Mouse (Mus musculus) lung, embryonic 15.5 days (tissue): ENCODE data around the gene Gm11111. TPM values are rescaled to one million over a fixed set of nuclear protein-coding genes. Genes with fewer than 3 reads are reported as not detected.
"Not testable (repeated sequence)": the region's sequence is repeated elsewhere in the genome, so short reads cannot be mapped to it uniquely, and the experiment has no call there.

Experiments used
- ATAC-seq: fragments of 200-750 bp; cut with Nextera tagmentation; 2 replicates; pipeline ENCODE4 v1.8.0; 2017; ENCODE audit warnings: moderate number of reproducible peaks, borderline replicate concordance; ENCODE audit not compliant: low FRiP score, low TSS enrichment; ENCODE audit errors: extremely low read depth
- H3K27ac ChIP-seq: fragments of 300-500 bp; sonication (generic); 2 replicates; pipeline ENCODE4 v1.5.1; 2015; ENCODE audit warnings: moderate library complexity, mild to moderate bottlenecking, inconsistent platforms
- H3K27me3 ChIP-seq: fragments of 300-500 bp; sonication (generic); 2 replicates; pipeline ENCODE4 v1.6.1; 2015; ENCODE audit warnings: inconsistent platforms
- H3K36me3 ChIP-seq: fragments of 300-500 bp; sonication (generic); 2 replicates; pipeline ENCODE4 v1.6.1; 2015; ENCODE audit warnings: inconsistent platforms
- H3K4me1 ChIP-seq: fragments of 300-500 bp; sonication (generic); 2 replicates; pipeline ENCODE4 v1.6.1; 2015; ENCODE audit warnings: inconsistent platforms
- H3K4me2 ChIP-seq: fragments of 300-500 bp; sonication (generic); 2 replicates; pipeline ENCODE4 v1.6.1; 2015; ENCODE audit warnings: inconsistent platforms, mild to moderate bottlenecking, moderate library complexity
- H3K4me3 ChIP-seq: fragments of 300-500 bp; sonication (generic); 2 replicates; pipeline ENCODE4 v1.5.1; 2015; ENCODE audit warnings: mild to moderate bottlenecking, inconsistent platforms
- H3K9ac ChIP-seq: fragments of 300-500 bp; sonication (generic); 2 replicates; pipeline ENCODE4 v1.6.1; 2015; ENCODE audit warnings: inconsistent platforms
- H3K9me3 ChIP-seq: fragments of 300-500 bp; sonication (generic); 2 replicates; pipeline ENCODE4 v1.6.1; 2016; ENCODE audit warnings: inconsistent platforms
- whole genome bisulfite sequencing: fragments of 180-500 bp; shearing (Covaris S2); methylation state at CpG from one replicate; pipeline ENCODE4 v1.1.7; 2015; 5-methylcytosine and 5-hydroxymethylcytosine counted together
- polyA plus RNA-seq: library from polyadenylated mRNA; unstranded; fragments of >200 nt; fragmentation: Nextera tagmentation; extraction: Ambion mirVana; gene quantifications from 2 replicates; pipeline ENCODE4 v1.2.1, GENCODE M21; 2015

Gm11111 gene
- polyA plus RNA-seq, 1 experiment from 2014 or later, result not detected

DNA sequence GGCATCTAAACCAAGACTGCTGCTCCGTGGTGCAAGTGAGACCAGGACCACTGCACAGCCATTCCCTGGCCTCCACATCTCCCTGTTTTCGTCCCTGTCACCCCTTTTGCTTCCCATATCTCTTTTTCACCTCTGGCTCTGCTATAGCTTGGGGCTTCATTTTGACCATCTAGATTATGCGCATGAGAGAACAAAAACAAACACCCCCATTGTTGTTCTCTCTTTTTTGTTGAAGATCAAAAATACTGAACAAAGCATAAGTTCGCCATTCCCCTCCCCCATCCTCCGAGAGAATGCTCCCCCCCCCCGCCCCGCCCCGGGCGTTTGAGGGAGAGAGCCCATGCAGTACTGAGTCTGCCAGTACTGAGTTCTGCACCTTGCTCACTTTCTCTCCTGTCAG, 11.3 kb downstream of the Gm11111 start:
- no peak for ATAC-seq
- Histone ChIP-seq H3K4me1 (peaks cover 29% of the 10 kb centered on the region), H3K27ac (no peak overlapping the region), H3K27me3 (no peaks in the 10 kb centered on the region), H3K4me3 (no peak overlapping the region), H3K4me2 (no peak overlapping the region), H3K9me3 (no peaks in the 10 kb centered on the region), H3K9ac (no peak overlapping the region), H3K36me3 (no peaks in the 10 kb centered on the region)
- WGBS, result 69% methylated on average over 9 of the region's 9 CpGs

- peaks cover 40% of the 10 kb centered on the region for H3K4me1 ChIP-seq
- no peak overlapping the region for H3K9ac ChIP-seq
- 26% methylated on average over 6 of the region's 6 CpGs for WGBS
- no peak overlapping the region for H3K4me2 ChIP-seq
- H3K27me3 ChIP-seq, result no peaks in the 10 kb centered on the region
- H3K27ac ChIP-seq, result peak overlapping the region; percentile 53
- 0 out of 2 replicates have a peak, but pooled peaks have one; percentile 36 for ATAC-seq
- H3K4me3 ChIP-seq, result no peak overlapping the region
- H3K9me3 ChIP-seq, result no peaks in the 10 kb centered on the region
- H3K36me3 ChIP-seq, result no peaks in the 10 kb centered on the region
These were observed 14.1 kb downstream of the Gm11111 start for GRCm38 (mm10) chr5:98566461-98567193.

- Histone ChIP-seq H3K4me2 (no peak overlapping the region), H3K9ac (no peak overlapping the region), H3K4me3 (no peak overlapping the region), H3K27me3 (no peaks in the 10 kb centered on the region), H3K9me3 (no peaks in the 10 kb centered on the region), H3K36me3 (no peaks in the 10 kb centered on the region), H3K4me1 (peaks cover 39% of the 10 kb centered on the region), H3K27ac (peak overlapping the region; percentile 71)
- 62% methylated on average over 4 of the region's 4 CpGs for WGBS
- no peak; the same call in 1 of the 2 replicates for ATAC-seq
These were observed 16.0 kb downstream of the Gm11111 start for GRCm38 (mm10) chr5:98568481-98568880.

DNA sequence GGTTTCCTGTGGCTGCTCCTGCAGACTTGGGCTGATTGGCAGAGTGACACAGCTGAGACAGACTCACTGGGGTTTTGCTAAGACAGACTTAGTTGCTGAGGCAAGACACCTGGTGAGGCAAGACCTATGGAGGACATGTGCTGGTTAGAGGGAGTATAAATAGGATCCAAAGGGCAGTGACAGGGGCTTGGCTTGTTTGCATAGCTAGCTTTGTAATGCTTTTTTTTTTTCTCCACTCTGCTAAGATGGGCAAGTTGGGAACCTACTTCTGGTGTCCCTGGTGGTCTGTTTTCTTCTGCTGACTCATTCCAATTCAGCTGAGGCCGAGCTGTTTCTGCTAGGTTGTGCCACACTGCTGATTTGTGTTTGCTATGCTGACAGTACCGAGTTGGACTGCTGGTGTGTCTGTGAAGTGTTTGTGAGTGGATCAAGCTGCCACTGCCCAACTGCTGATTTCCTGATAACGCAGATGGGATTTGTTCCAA, 16.6 kb downstream of the Gm11111 start:
- Histone ChIP-seq H3K9ac (no peak overlapping the region), H3K27ac (peak overlapping the region; percentile 71), H3K9me3 (no peaks in the 10 kb centered on the region), H3K36me3 (no peaks in the 10 kb centered on the region), H3K4me3 (no peak overlapping the region), H3K4me2 (no peak overlapping the region), H3K27me3 (no peaks in the 10 kb centered on the region), H3K4me1 (peaks cover 36% of the 10 kb centered on the region)
- 11% methylated on average over 3 of the region's 3 CpGs for WGBS
- peak; percentile 87 for ATAC-seq

- H3K4me2 ChIP-seq, result no peak overlapping the region
- H3K9me3 ChIP-seq, result no peaks in the 10 kb centered on the region
- WGBS, result 62% methylated on average over 4 of the region's 4 CpGs
- no peak overlapping the region for H3K9ac ChIP-seq
- peaks cover 48% of the 10 kb centered on the region for H3K4me1 ChIP-seq
- no peak overlapping the region for H3K4me3 ChIP-seq
- no peaks in the 10 kb centered on the region for H3K36me3 ChIP-seq
- H3K27me3 ChIP-seq, result no peaks in the 10 kb centered on the region
- no peak for ATAC-seq
- H3K27ac ChIP-seq, result no peak overlapping the region
These were observed 19.9 kb downstream of the Gm11111 start for GRCm38 (mm10) chr5:98572392-98572791.

DNA sequence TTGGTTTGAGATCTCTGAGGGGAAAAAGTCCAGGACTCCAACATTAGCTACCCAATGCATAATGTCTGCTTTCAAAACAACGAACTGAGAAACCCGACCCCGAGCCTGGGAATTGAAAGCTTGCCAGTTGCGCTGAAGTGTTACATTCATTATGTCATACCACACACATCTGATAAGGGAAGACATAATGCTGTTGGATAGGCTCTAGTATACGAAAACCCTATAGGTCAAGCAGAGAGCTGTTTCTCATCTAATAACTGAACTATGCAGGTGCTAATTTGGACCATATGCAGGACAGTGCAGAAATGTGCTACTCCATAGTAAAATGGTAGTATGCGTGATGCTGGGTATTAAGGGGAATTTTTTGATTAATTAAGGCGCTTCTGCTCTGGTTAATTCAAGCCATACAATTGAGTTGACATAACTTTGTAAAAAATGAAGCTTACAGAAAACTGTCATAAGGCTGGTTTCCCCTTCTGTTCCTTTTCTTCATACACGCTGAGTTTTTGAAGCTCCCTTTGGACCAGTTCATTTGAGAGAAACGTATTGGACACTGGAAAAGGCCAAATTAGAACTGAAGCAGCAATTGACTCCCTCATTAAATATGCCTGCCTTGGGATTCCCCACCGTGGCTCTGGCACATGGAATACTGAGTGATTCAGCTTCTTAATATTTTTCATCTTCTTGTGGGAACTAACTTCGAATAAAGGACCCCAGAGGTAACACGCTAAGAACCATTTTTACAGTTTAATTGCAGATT, 22.4 kb downstream of the Gm11111 start:
- peaks cover 34% of the 10 kb centered on the region for H3K4me1 ChIP-seq
- H3K4me3 ChIP-seq, result no peak overlapping the region
- WGBS, result 41% methylated on average over 12 of the region's 12 CpGs
- H3K9ac ChIP-seq, result no peak overlapping the region
- ATAC-seq, result peak; percentile 79
- no peaks in the 10 kb centered on the region for H3K36me3 ChIP-seq
- no peak overlapping the region for H3K4me2 ChIP-seq
- peak overlapping the region; percentile 79 for H3K27ac ChIP-seq
- no peaks in the 10 kb centered on the region for H3K9me3 ChIP-seq
- H3K27me3 ChIP-seq, result no peaks in the 10 kb centered on the region

DNA sequence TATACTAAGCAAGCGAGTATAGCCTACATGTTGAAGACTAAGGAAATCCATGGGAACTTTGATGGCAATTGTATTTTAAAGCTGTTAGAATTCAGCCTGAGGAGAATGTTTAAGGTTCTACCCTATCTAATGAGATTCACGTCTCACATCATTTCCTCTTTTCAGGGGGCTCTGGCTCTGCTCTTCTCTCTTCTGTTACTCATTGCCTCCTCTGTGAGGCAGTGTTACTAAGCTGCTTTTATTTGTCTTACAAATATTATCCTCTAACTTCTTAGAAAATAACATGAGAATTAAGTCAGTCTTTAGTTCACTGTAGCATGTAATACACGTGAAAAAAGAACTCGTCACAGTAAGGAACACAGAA, 23.0 kb downstream of the Gm11111 start:
- Histone ChIP-seq H3K9me3 (no peaks in the 10 kb centered on the region), H3K9ac (no peak overlapping the region), H3K36me3 (no peaks in the 10 kb centered on the region), H3K4me3 (no peak overlapping the region), H3K4me1 (peaks cover 33% of the 10 kb centered on the region), H3K4me2 (no peak overlapping the region), H3K27me3 (no peaks in the 10 kb centered on the region), H3K27ac (peak overlapping the region; percentile 79)
- 50% methylated on average over 4 of the region's 4 CpGs for WGBS
- no peak for ATAC-seq

GRCm38 (mm10) chr5:98576538-98576937, 24.0 kb downstream of the Gm11111 start:
- H3K9me3 ChIP-seq, H3K9ac ChIP-seq, H3K27me3 ChIP-seq, H3K4me2 ChIP-seq, H3K36me3 ChIP-seq, H3K4me3 ChIP-seq: not testable (repeated sequence)
- 33% methylated on average over 6 of the region's 6 CpGs for WGBS
- Histone ChIP-seq H3K27ac (peak overlapping the region; percentile 79), H3K4me1 (peaks cover 34% of the 10 kb centered on the region)
- ATAC-seq, result peak; percentile 47; the same call in 1 of the 2 replicates

DNA sequence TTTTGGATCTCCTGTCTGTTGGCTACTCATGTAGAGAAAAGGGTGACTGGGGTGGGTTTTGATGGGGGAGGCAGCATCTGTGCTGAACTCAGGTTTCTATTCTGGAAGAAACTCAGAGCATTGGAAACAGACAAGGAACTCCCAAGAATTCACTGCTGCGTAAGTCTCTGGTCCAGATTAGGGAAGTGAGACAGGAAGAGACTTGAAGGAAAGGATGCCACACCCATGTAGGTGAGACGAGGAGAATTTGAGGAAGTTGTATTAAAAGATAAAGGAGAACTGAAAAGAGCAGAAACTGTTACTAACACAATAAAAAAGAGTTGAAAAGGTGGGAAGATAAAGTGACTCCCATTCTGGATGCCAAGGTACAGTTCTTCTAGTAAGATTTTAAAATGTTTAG, 25.9 kb downstream of the Gm11111 start:
- ATAC-seq, result no peak
- Histone ChIP-seq H3K36me3 (no peaks in the 10 kb centered on the region), H3K4me3 (no peak overlapping the region), H3K4me2 (no peak overlapping the region), H3K9me3 (no peaks in the 10 kb centered on the region), H3K4me1 (peaks cover 37% of the 10 kb centered on the region), H3K27ac (no peak overlapping the region), H3K9ac (no peak overlapping the region), H3K27me3 (no peaks in the 10 kb centered on the region)
- WGBS, result 64% methylated on average over 2 of the region's 2 CpGs

DNA sequence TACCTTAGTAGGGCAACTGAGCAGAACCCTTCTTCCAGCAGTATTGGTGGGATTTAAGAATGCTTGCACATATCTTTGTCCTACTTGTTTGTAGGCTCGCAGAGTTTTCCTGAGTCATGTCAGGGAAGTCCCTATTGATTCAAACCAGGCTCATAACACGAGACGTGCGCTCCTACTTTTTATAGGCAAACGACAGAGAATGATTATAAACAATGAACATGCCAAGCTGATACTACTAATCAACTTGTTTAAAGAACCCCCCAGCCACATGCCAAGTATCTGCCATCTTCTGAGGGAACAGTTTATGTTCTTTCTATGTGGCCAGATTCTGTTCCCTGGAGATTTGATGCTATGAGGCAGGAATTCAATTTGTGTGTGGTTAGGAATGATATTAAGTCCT, 28.3 kb downstream of the Gm11111 start:
- H3K4me2 ChIP-seq, result no peak overlapping the region
- peak overlapping the region; percentile 55; the same call in 1 of the 2 replicates for H3K27ac ChIP-seq
- WGBS, result 32% methylated on average over 5 of the region's 5 CpGs
- no peaks in the 10 kb centered on the region for H3K36me3 ChIP-seq
- H3K9ac ChIP-seq, result no peak overlapping the region
- H3K27me3 ChIP-seq, result no peaks in the 10 kb centered on the region
- no peak for ATAC-seq
- H3K9me3 ChIP-seq, result no peaks in the 10 kb centered on the region
- H3K4me1 ChIP-seq, result peaks cover 26% of the 10 kb centered on the region
- H3K4me3 ChIP-seq, result no peak overlapping the region

DNA sequence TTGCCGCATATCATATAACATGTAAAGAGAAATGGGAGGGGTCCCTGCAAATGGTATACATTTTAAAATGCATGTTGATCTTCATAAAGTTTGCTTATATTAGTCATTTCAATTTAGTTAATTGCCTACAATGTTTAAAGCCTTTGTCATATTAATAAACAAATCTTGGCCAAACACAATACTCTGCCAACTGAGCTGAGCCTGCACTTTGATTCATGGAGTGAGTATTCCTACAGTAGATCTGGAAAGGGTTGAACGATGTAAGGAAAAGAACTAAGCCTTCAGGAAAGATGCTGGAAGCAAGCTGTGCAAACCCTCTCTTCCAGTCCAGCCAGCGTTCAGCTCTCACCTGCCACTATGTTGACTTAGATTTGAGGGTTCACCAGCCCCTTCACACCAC, 29.6 kb downstream of the Gm11111 start:
- Histone ChIP-seq H3K4me1 (peaks cover 14% of the 10 kb centered on the region), H3K9ac (no peak overlapping the region), H3K36me3 (no peaks in the 10 kb centered on the region), H3K4me2 (no peak overlapping the region), H3K27me3 (no peaks in the 10 kb centered on the region), H3K9me3 (no peaks in the 10 kb centered on the region), H3K4me3 (no peak overlapping the region), H3K27ac (peak overlapping the region; percentile 58)
- WGBS, result 22% methylated on average over 3 of the region's 3 CpGs
- ATAC-seq, result peak; percentile 75; the same call in 1 of the 2 replicates

GRCm38 (mm10) chr5:98585915-98586314, 33.4 kb downstream of the Gm11111 start:
- Histone ChIP-seq H3K36me3 (no peaks in the 10 kb centered on the region), H3K4me1 (peaks cover 8% of the 10 kb centered on the region), H3K4me3 (no peak overlapping the region), H3K27me3 (no peaks in the 10 kb centered on the region), H3K4me2 (no peak overlapping the region), H3K9ac (no peak overlapping the region), H3K9me3 (no peaks in the 10 kb centered on the region), H3K27ac (no peak overlapping the region)
- no peak for ATAC-seq
